Mouse (Mus musculus) kidney, adult 2 months (tissue): ENCODE measurements around the gene Plekhg2.

Experiments
- CTCF ChIP-seq: fragments of 200-500 bp; conservative IDR thresholded peaks from 2 replicates; pipeline ENCODE4 v1.5.1; 2011; ENCODE audit warnings: low read depth, mild to moderate bottlenecking, control low read depth, low read length, moderate library complexity, mixed read lengths; ENCODE audit not compliant: insufficient read depth, insufficient read length
- POLR2A ChIP-seq: fragments of 200-500 bp; IDR thresholded peaks from one replicate; pipeline ENCODE4 v1.6.1; 2011; ENCODE audit warnings: low read depth, low read length, control low read depth

DNA sequence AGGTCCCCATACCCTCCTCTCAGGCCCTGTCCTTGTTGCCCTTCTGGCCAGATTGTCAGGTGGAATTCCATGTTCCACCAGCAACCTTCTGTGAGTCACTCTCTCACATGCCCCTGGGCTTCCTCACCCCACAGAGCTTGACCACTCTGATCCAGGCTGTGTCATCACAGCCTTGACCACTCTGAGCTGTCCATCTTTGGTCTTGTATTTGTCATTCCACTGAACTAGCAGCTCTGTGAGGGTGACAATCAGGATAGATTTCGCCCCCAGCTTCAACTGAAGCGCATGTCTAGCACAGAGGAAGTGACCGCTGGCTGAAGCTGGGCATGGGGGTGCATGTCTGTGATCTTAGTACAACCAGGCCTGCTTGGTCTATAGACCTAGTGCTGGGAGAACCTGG is 17.9 kb upstream of the Plekhg2 start:
- TF ChIP-seq CTCF (no peak), POLR2A (no peak)
